Mouse (Mus musculus): Measurements from ENCODE around the gene Meox2. TPM values are rescaled to one million over a fixed set of nuclear protein-coding genes. Genes with fewer than 3 reads are reported as not detected.

Gene Meox2
- polyA plus RNA-seq, 1 experiment = not detected

GRCm38 (mm10) chr12:37119246-37119645, 10.9 kb downstream of the Meox2 start:
- H3K4me3 ChIP-seq (replicated peaks) = no peak overlapping the region
- TF ChIP-seq GATA1 (IDR thresholded peaks at IDR 0.05; ENCODE audit: borderline replicate concordance, low read length) (no peak), FLI1 (IDR thresholded peaks at IDR 0.05; ENCODE audit: low read length) (no peak)

GRCm38 (mm10) chr12:37123763-37124162, 15.4 kb downstream of the Meox2 start:
- Histone ChIP-seq H3K4me3 (replicated peaks) (no peak overlapping the region), H3K36me3 (replicated peaks; ENCODE audit: low read length) (no peaks in the 10 kb centered on the region), H3K9me3 (no peaks in the 10 kb centered on the region), H3K27me3 (replicated peaks) (no peaks in the 10 kb centered on the region), H3K4me1 (no peaks in the 10 kb centered on the region)
- TF ChIP-seq GATA1 (IDR thresholded peaks at IDR 0.05; ENCODE audit: borderline replicate concordance, low read length) (no peak), FLI1 (IDR thresholded peaks at IDR 0.05; ENCODE audit: low read length) (no peak)

More at GRCm38 (mm10) chr12:37119246-37119645, 10.9 kb downstream of the Meox2 start:
- H3K9me3 ChIP-seq = no peaks in the 10 kb centered on the region
- no peaks in the 10 kb centered on the region for H3K36me3 ChIP-seq (replicated peaks; ENCODE audit: low read length)
- no peaks in the 10 kb centered on the region for H3K27me3 ChIP-seq (replicated peaks)
- H3K4me1 ChIP-seq = no peaks in the 10 kb centered on the region

GRCm38 (mm10) chr12:37142080-37142703, 33.9 kb downstream of the Meox2 start:
- H3K4me3 ChIP-seq (replicated peaks) = no peak overlapping the region
- no peaks in the 10 kb centered on the region for H3K4me1 ChIP-seq
- H3K27me3 ChIP-seq (replicated peaks) = no peaks in the 10 kb centered on the region
- H3K36me3 ChIP-seq (replicated peaks; ENCODE audit: low read length) = no peaks in the 10 kb centered on the region
- H3K9me3 ChIP-seq = no peaks in the 10 kb centered on the region
- TF ChIP-seq GATA1 (IDR thresholded peaks at IDR 0.05; ENCODE audit: borderline replicate concordance, low read length) (no peak), FLI1 (IDR thresholded peaks at IDR 0.05; ENCODE audit: low read length) (no peak)

- Histone ChIP-seq H3K9me3 (no peaks in the 10 kb centered on the region), H3K36me3 (replicated peaks; ENCODE audit: low read length) (no peaks in the 10 kb centered on the region), H3K4me1 (no peaks in the 10 kb centered on the region), H3K4me3 (replicated peaks) (no peak overlapping the region), H3K27me3 (replicated peaks) (no peaks in the 10 kb centered on the region)
- TF ChIP-seq GATA1 (IDR thresholded peaks at IDR 0.05; ENCODE audit: borderline replicate concordance, low read length) (no peak), FLI1 (IDR thresholded peaks at IDR 0.05; ENCODE audit: low read length) (no peak)
These were observed 35.5 kb downstream of the Meox2 start for GRCm38 (mm10) chr12:37143879-37144278.

GRCm38 (mm10) chr12:37167742-37168141, 59.4 kb downstream of the Meox2 start:
- H3K27me3 ChIP-seq (replicated peaks) = no peaks in the 10 kb centered on the region
- no peaks in the 10 kb centered on the region for H3K36me3 ChIP-seq (replicated peaks; ENCODE audit: low read length)
- H3K9me3 ChIP-seq = no peaks in the 10 kb centered on the region
- TF ChIP-seq GATA1 (IDR thresholded peaks at IDR 0.05; ENCODE audit: borderline replicate concordance, low read length) (no peak), FLI1 (IDR thresholded peaks at IDR 0.05; ENCODE audit: low read length) (no peak)
- no peak overlapping the region for H3K4me3 ChIP-seq (replicated peaks)
- H3K4me1 ChIP-seq = no peaks in the 10 kb centered on the region

- Histone ChIP-seq H3K9me3 (no peaks in the 10 kb centered on the region; the same call in 1 of the 2 replicates), H3K4me3 (replicated peaks) (no peak overlapping the region), H3K36me3 (replicated peaks; ENCODE audit: low read length) (no peaks in the 10 kb centered on the region), H3K27me3 (replicated peaks) (no peaks in the 10 kb centered on the region), H3K4me1 (no peaks in the 10 kb centered on the region)
- TF ChIP-seq GATA1 (IDR thresholded peaks at IDR 0.05; ENCODE audit: borderline replicate concordance, low read length) = no peak
- TF ChIP-seq FLI1 (IDR thresholded peaks at IDR 0.05; ENCODE audit: low read length) = no peak
These were observed 65.0 kb downstream of the Meox2 start for GRCm38 (mm10) chr12:37173324-37173723.

GRCm38 (mm10) chr12:37183689-37184088, 75.3 kb downstream of the Meox2 start:
- no peaks in the 10 kb centered on the region for H3K9me3 ChIP-seq
- TF ChIP-seq GATA1 (IDR thresholded peaks at IDR 0.05; ENCODE audit: borderline replicate concordance, low read length) (no peak), FLI1 (IDR thresholded peaks at IDR 0.05; ENCODE audit: low read length) (no peak)
- no peaks in the 10 kb centered on the region for H3K36me3 ChIP-seq (replicated peaks; ENCODE audit: low read length)
- no peak overlapping the region for H3K4me3 ChIP-seq (replicated peaks)
- no peaks in the 10 kb centered on the region for H3K27me3 ChIP-seq (replicated peaks)
- H3K4me1 ChIP-seq = no peaks in the 10 kb centered on the region

- no peak overlapping the region for H3K4me3 ChIP-seq (replicated peaks)
- H3K36me3 ChIP-seq (replicated peaks; ENCODE audit: low read length) = no peaks in the 10 kb centered on the region
- TF ChIP-seq GATA1 (IDR thresholded peaks at IDR 0.05; ENCODE audit: borderline replicate concordance, low read length) (no peak), FLI1 (IDR thresholded peaks at IDR 0.05; ENCODE audit: low read length) (no peak)
- H3K9me3 ChIP-seq = no peaks in the 10 kb centered on the region
- H3K4me1 ChIP-seq = no peaks in the 10 kb centered on the region
- no peaks in the 10 kb centered on the region for H3K27me3 ChIP-seq (replicated peaks)
These were observed 80.7 kb downstream of the Meox2 start for GRCm38 (mm10) chr12:37188940-37189488.

Other genes with a start within 250 kb of the Meox2 start
- not detected in 2 replicates for gene Agmo, start 133.1 kb downstream of the Meox2 start, polyA plus RNA-seq (2012; ENCODE audit: insufficient read depth, low replicate concordance)